Mouse (Mus musculus) granulocyte monocyte progenitor cell, adult 5-6 weeks (primary cell): Measurements from ENCODE around the gene Mlx. TPM values are rescaled to one million over a fixed set of nuclear protein-coding genes. Genes with fewer than 3 reads are reported as not detected.

Experiments
- ATAC-seq: replicated peaks from 2 replicates; pipeline ENCODE4 v1.8.0; 2016; ENCODE audit warnings: mild to moderate bottlenecking, moderate TSS enrichment, inconsistent platforms; ENCODE audit not compliant: poor library complexity, severe bottlenecking
- total RNA-seq, 2 experiments: library from RNA; stranded (forward) in 1 of 2; stranded (reverse) in 1 of 2; fragments of 200-712, 200-1000 nt in 1 of 2; fragments of >200 nt in 1 of 2; fragmentation: Nextera tagmentation in 1 of 2; gene quantifications; 2 replicates each; pipeline ENCODE4 v1.2.3; 2014 to 2017

Gene Mlx
- total RNA-seq, 2 experiments from 2014 or later, result 81.6 to 82.4 TPM

DNA sequence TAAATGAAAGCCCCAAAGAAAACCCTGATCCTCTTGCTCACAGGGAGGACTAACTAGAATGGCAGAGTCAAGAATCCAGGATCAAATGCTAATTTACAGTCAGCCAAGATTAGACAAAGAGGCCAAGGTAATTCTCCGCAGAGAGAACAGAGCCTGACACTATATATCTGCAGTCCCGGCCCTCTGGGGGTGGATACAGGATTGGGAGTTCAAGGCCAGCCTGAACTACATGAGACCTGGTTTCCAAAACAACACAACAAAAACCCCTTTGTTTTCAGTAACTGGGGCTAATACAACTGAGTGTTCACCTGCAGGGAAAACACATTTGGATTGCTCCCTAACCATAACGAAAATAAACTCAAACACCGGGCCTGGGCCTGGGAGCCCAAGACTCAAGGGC is 22.6 kb upstream of the Mlx start:
- no peak for ATAC-seq

DNA sequence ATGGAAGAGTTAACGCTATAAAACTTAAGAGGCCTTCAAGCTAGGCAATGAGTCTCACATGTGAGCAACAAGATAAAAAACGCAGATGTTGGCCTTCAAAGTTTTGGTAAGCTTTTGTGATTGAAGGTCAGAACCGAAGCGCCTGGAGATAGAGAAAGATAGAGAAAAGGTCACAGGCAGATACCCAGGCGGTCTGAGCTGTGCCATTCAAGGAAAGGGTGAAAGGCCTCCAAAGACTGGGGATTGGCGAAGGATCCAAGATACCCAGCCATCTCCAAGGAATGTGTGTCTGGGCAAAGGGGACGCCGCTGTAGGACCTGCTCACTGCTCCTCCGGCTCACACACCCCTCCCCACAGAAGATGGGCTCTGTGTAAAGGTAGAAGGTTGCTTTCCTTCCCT is 22.1 kb upstream of the Mlx start:
- no peak for ATAC-seq

GRCm38 (mm10) chr11:101066549-101067412 is 20.3 kb upstream of the Mlx start:
- ATAC-seq, result peak; percentile 28; the same call in 1 of the 2 replicates

- peak; percentile 85 for ATAC-seq
Measured at GRCm38 (mm10) chr11:101069391-101070188, 17.5 kb upstream of the Mlx start, which contains the start of gene Naglu. Gene Naglu, plus strand, starts transcription at chr11:101070012.

DNA sequence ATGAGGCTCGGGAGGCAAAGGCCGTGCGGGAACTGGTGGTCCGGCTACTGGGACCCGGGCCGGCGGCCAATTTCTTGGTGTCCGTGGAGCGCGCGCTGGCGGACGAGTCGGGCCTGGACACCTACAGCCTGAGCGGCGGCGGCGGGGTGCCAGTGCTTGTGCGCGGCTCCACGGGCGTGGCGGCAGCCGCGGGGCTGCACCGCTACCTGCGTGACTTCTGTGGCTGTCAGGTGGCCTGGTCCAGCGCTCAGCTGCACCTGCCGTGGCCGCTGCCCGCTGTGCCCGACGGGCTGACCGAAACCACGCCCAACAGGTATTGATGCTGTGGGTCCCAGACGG is 16.9 kb upstream of the Mlx start:
- ATAC-seq, result no peak

DNA sequence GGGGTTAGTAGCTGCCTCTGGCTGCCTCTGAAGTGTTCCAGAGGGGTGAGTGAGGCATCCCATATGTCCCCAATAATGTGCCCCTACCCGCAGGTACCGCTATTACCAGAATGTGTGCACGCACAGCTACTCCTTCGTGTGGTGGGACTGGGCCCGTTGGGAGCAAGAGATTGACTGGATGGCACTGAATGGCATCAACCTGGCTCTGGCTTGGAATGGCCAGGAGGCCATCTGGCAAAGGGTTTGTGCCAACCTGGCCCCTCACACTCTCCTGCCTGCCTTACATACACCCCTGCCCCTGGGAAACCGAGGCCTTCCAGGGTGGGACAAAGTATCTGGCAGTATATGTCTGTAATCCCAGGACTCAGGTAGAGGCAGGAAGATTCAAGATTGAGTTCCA is 16.1 kb upstream of the Mlx start:
- no peak for ATAC-seq

DNA sequence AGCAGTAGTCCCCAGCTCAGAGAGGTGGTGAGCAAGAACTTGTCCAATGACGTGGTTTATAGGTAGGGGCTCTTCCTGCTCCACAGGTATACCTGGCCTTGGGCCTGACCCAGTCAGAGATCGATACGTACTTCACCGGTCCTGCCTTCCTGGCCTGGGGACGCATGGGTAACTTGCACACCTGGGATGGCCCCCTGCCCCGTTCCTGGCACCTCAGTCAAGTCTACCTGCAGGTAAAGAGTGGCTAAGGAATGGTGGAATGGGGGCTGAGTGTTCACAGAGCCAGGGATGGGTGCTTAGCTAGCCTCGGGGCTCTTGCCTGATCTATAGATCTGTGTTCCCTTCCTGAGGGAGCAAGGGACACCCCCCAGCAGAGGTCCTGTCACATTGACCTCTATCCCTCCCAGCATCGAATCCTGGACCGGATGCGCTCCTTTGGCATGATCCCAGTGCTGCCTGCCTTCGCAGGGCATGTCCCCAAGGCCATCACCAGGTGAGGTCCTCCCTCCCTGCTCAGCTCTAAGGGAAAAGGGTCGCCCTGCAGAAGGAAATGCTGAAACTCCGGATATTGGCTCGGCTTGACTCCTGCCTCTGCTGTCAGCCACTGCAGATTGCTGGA is 15.2 kb upstream of the Mlx start:
- no peak for ATAC-seq

DNA sequence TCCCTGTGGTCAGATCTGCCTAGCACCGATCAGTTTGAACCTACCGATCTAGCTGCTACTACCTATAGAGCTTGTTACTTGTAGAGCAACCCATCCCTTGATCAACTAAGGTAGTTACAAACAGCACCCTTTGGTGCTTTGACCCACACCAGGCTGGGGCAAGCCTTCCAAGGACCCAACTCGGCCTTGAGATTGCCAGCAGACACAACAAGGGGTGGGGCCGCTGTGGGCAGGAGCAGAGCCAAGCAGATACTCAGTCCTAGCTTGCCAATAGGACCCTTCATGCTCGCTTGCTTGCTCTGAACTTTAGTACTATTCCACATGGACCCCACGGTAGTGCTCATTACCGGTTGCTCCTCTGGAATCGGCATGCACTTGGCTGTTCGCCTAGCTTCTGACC is 9.0 kb upstream of the Mlx start, which contains the start of gene Hsd17b1:
Gene Hsd17b1, plus strand, starts transcription at position 291 of the 400 bp plus-strand sequence.
- no peak for ATAC-seq

- peak; percentile 35 for ATAC-seq
Measured at GRCm38 (mm10) chr11:101079746-101080145, 7.3 kb upstream of the Mlx start.

GRCm38 (mm10) chr11:101080421-101080820 is 6.7 kb upstream of the Mlx start:
- no peak for ATAC-seq

DNA sequence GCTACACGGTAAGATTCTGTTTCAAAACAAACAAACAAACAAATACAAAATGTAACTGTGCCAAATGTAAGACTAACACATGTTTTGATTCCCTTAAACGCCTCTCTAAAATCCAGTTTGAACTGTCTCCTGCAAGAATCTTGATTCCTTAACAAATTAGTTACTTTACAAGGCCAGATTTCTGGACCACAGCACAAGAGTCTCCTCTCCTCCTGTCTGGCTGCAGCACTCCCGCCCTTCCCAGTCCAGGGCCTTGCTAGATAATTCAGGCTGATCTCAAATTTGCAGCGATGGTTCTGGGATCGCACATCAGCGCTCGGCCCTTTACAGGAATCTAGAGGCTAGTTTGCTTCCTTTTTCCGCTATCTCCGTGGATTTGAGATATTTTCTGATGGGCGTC is 5.4 kb upstream of the Mlx start:
- no peak for ATAC-seq

DNA sequence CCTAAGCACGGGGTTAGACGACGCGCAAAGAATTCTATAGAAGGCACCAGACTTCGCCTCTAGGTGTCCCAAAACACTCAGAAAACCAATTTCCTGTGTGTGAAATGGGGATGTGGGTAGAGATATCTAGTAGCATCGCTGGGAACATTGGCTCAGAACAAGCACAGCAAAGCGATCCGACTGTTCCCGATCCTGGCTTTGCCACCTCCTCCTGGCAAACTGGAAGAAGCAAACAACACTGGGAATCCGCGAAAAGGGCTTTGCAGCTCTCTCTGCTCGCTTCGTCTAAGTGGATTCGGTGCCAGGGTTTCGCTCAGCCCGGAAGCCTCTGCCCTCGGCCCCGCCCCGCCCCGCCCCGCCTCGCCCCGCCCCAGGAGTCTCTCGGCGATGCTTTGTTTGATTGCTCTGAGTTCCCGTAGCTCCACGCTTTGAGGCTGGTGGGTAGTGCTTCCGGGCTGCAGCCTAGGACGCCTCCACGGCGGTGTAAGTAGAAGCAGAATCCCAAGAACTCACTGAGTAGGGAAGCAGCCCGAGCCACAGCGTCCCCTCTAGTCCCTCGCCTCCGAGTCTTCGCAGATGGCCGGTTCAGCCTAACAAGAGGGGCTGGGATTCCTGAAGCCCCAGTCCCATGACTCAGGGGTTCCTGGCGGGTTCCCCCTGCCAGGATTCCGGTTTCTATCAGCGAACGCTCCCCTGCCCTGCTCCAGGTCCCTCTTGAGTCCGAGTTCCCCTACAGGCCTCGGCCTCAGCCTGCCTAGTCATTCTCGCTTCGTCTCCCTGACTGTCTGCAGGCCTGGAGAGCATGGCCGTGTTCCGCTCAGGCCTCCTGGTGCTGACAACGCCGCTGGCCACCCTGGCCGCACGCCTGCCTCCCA is 4.6 kb upstream of the Mlx start, which contains the start of gene Coasy:
Gene Coasy, plus strand, starts transcription at position 358 of the 875 bp plus-strand sequence.
- peak; percentile 47 for ATAC-seq

GRCm38 (mm10) chr11:101083083-101083697 is 3.9 kb upstream of the Mlx start:
- peak; percentile 35 for ATAC-seq

GRCm38 (mm10) chr11:101084246-101084645 is 2.8 kb upstream of the Mlx start:
- ATAC-seq, result no peak

- no peak for ATAC-seq
Measured at GRCm38 (mm10) chr11:101084811-101085210, 2.3 kb upstream of the Mlx start.

DNA sequence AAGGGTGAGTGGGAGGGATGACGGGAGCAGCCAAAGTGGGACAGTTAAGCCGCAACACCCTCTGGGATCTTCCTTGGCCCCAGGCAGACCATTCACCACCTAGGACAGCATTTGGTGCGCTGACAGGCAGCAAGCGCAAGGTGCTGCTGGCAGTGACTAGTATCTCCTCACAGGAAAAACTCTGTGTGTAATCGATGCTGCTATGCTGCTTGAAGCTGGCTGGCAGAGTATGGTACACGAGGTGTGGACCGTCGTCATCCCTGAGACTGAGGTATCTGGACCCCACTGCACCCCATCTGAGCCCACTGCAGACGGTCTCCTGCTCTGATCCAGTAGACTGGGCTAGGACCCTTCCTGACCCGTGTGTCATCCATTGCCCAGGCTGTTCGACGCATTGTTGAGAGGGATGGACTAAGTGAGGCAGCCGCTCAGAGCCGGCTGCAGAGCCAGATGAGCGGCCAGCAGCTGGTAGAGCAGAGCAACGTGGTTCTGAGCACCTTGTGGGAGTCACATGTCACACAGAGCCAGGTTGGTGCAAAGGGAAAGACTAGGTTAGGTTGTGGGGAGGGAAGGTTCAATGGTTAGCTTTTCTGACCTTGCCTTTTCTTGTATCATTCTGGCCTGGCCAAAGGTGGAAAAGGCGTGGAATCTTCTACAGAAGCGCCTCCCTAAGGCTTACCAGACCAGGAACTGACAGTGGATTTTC is 1.3 kb upstream of the Mlx start:
- ATAC-seq, result no peak

- ATAC-seq, result no peak
Measured at GRCm38 (mm10) chr11:101086323-101086674, 778 bp upstream of the Mlx start.

- no peak for ATAC-seq
Measured at GRCm38 (mm10) chr11:101087682-101088055, 592 bp downstream of the Mlx start.

DNA sequence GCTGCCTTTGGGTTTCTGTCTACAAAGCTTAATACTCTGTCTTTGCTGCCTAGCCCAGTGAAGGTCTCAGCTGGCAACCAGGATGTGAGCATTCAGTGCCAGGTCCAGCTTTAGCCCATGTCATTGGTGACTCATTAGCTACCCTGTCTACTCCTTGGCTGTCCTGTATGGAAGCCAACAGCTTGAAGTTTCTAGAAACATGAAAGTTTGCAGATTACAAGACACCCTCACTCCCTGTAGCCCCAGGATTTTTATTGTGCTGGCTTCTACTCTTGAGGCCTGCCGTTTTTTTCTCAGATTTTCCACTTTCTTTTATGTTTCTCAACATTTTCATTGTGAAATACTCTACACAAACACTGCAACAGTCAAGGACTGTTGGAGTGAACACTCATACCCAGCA is 2.9 kb downstream of the Mlx start:
- peak; percentile 36 for ATAC-seq
